Mouse (Mus musculus) lung, adult 10 weeks (tissue): ENCODE measurements around the gene Prdm15. TPM values are rescaled to one million over a fixed set of nuclear protein-coding genes. Genes with fewer than 3 reads are reported as not detected.

Experiments used
- polyA plus RNA-seq: library from polyadenylated mRNA; stranded (reverse); fragments of 350-450 nt; fragmentation: Illumina TruSeq; extraction: RNeasy Lipid Tissue Mini Kit (QIAGEN cat#74804); gene quantifications from one replicate; pipeline ENCODE4 v1.2.3, GENCODE M21; 2014; ENCODE audit warnings: low read depth, low replicate concordance; ENCODE audit not compliant: insufficient read depth

The Prdm15 gene
- 1.7 TPM for polyA plus RNA-seq

DNA sequence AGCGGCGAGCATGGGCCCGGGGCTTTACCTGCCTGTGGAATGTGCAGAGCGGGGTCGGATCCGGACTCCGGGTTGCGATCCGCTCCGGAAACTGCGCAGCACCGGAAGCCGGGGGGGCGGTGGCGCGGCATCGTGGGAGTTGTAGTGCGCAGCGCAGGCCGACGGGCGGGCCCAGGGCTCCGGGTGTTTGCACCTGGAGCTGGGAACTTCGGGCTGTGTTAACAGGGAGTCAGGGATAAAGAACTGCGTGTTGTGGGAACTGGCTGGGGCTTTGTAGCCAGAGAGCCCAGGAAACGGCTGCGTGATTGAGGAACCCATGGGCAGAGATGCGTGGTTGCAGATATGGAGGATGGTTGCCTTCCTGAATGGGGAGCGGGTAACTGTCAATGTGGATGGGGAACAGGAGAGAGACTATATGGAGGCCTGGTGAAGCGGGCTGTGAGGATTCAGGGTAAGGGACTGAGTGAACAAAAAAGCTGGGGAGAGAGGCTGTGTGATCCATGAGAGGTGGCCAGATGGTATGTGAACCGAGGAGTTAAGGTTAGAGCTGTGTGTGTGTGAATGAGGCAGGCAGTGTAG lies at the start of gene Prdm15:
Gene Prdm15 (minus strand): TSS at position 110 of the 579 bp plus-strand sequence.

GRCm38 (mm10) chr16:97763061-97763989 lies 88.3 kb downstream of the Prdm15 start, which contains the start of gene Ripk4:
TSS of gene Ripk4 (minus strand) at chr16:97763787.

Other genes with a start within 250 kb of the Prdm15 start
- 36.9 TPM for gene Tmprss2, start 240.7 kb downstream of the Prdm15 start, polyA plus RNA-seq
- 8.9 TPM for gene Ripk4, start 88.1 kb downstream of the Prdm15 start, polyA plus RNA-seq
- 15.3 TPM for gene C2cd2, start 110.7 kb upstream of the Prdm15 start, polyA plus RNA-seq
- gene Zbtb21, start 110.8 kb upstream of the Prdm15 start, polyA plus RNA-seq: 6.9 TPM
- gene B230307C23Rik, start 145.5 kb upstream of the Prdm15 start, polyA plus RNA-seq: 6.8 TPM
- gene A630089N07Rik, start 230.6 kb upstream of the Prdm15 start, polyA plus RNA-seq: 1.2 TPM